Mouse (Mus musculus) MEL (cell line): ENCODE results near the gene Tmub2. TPM values are rescaled to one million over a fixed set of nuclear protein-coding genes. Genes with fewer than 3 reads are reported as not detected.
A peak's percentile ranks its signal among the peaks of the same experiment; 100 is the strongest.

Experiments used
- DNase-seq: peaks from one replicate; pipeline ENCODE4 v3.0.0; 2011; ENCODE audit warnings: low read depth, low spot score
- H3K27ac ChIP-seq: 2 replicates; pipeline ENCODE4 v1.5.1; 2012; ENCODE audit warnings: low read depth, mild to moderate bottlenecking, control low read depth, low read length, moderate library complexity; ENCODE audit not compliant: control insufficient read depth
- H3K27me3 ChIP-seq, 2 experiments: fragments of 150-350 bp in 1 of 2; sonication (generic) in 1 of 2; 2 replicates each; pipeline ENCODE4 v1.6.1; 2012; ENCODE audit warnings: low read length in 2 of 2, mild to moderate bottlenecking in 2 of 2, improper control_type of control experiment in 1 of 2, moderate library complexity in 1 of 2; ENCODE audit not compliant: insufficient read depth in 2 of 2, control insufficient read depth in 1 of 2
- H3K36me3 ChIP-seq, 2 experiments: 2 replicates each; pipeline ENCODE4 v1.6.1; 2012 to 2014; ENCODE audit warnings: low read length in 2 of 2, improper control_type of control experiment in 1 of 2, inconsistent platforms in 1 of 2, mild to moderate bottlenecking in 1 of 2; ENCODE audit not compliant: insufficient read depth in 2 of 2, control insufficient read depth in 1 of 2
- H3K4me1 ChIP-seq, 2 experiments: fragments of 150-350 bp in 1 of 2; sonication (generic) in 1 of 2; 2 replicates each; pipeline ENCODE4 v1.6.1; 2012; ENCODE audit warnings: low read length in 2 of 2, improper control_type of control experiment in 1 of 2, mild to moderate bottlenecking in 1 of 2; ENCODE audit not compliant: insufficient read depth in 2 of 2, control insufficient read depth in 1 of 2
- H3K4me3 ChIP-seq, 2 experiments: fragments of 150-350 bp in 1 of 2; sonication (generic) in 1 of 2; 2 replicates each; pipeline ENCODE4 v1.5.1; 2012; ENCODE audit warnings: low read depth in 2 of 2, low read length in 2 of 2, mild to moderate bottlenecking in 2 of 2, moderate library complexity in 2 of 2, control low read depth in 1 of 2, improper control_type of control experiment in 1 of 2; ENCODE audit not compliant: control insufficient read depth in 1 of 2, insufficient read depth in 1 of 2
- H3K79me2 ChIP-seq: 2 replicates; pipeline ENCODE4 v1.6.1; 2012; ENCODE audit warnings: mild to moderate bottlenecking, low read length, moderate library complexity; ENCODE audit not compliant: control insufficient read depth, poor library complexity, insufficient read depth
- H3K9ac ChIP-seq: 2 replicates; pipeline ENCODE4 v1.6.1; 2012; ENCODE audit warnings: low read depth, mild to moderate bottlenecking, control low read depth, low read length, moderate library complexity; ENCODE audit not compliant: control insufficient read depth, poor library complexity, severe bottlenecking
- H3K9me3 ChIP-seq: fragments of 150-350 bp; sonication (generic); replicated peaks from 2 replicates; pipeline ENCODE4 v1.6.1; 2012; ENCODE audit warnings: mild to moderate bottlenecking, low read length, improper control_type of control experiment, moderate library complexity; ENCODE audit not compliant: insufficient read depth
- BHLHE40 ChIP-seq: IDR thresholded peaks from 2 replicates; pipeline ENCODE4 v1.6.1; 2012; ENCODE audit warnings: low read depth, mild to moderate bottlenecking, inconsistent platforms, low read length, improper control_type of control experiment, borderline replicate concordance
- CHD1 ChIP-seq: IDR thresholded peaks from 2 replicates; pipeline ENCODE4 v1.6.1; 2012; ENCODE audit warnings: low read depth, mild to moderate bottlenecking, inconsistent platforms, low read length, improper control_type of control experiment
- CTCF ChIP-seq, 3 experiments: IDR thresholded peaks in 2 of 3; conservative IDR thresholded peaks in 1 of 3; 2 replicates each; pipeline ENCODE4 v1.5.1; 2011 to 2012; ENCODE audit warnings: low read length in 3 of 3, low read depth in 2 of 3, mild to moderate bottlenecking in 2 of 3, improper control_type of control experiment in 1 of 3, inconsistent platforms in 1 of 3, mixed read lengths in 1 of 3, moderate library complexity in 1 of 3; ENCODE audit not compliant: control insufficient read depth in 1 of 3, insufficient read depth in 1 of 3, poor library complexity in 1 of 3, severe bottlenecking in 1 of 3
- ELF1 ChIP-seq: IDR thresholded peaks from 2 replicates; pipeline ENCODE4 v1.6.1; 2014; ENCODE audit warnings: low read depth, mild to moderate bottlenecking, inconsistent platforms, low read length, improper control_type of control experiment, moderate library complexity
- EP300 ChIP-seq, 2 experiments: IDR thresholded peaks; 2 replicates each; pipeline ENCODE4 v1.6.1; 2011; ENCODE audit warnings: improper control_type of control experiment in 2 of 2, low read length in 2 of 2, low read depth in 1 of 2, mild to moderate bottlenecking in 1 of 2
- HCFC1 ChIP-seq: IDR thresholded peaks from 2 replicates; pipeline ENCODE4 v1.6.1; 2012; ENCODE audit warnings: low read depth, mild to moderate bottlenecking, inconsistent platforms, low read length, improper control_type of control experiment, moderate library complexity
- JUND ChIP-seq: IDR thresholded peaks from 2 replicates; pipeline ENCODE4 v1.6.1; 2011; ENCODE audit warnings: low read depth, mild to moderate bottlenecking, improper control_type of control experiment, low read length
- KAT2A ChIP-seq: conservative IDR thresholded peaks from 2 replicates; pipeline ENCODE4 v1.6.1; 2012; ENCODE audit warnings: low read depth, low read length, improper control_type of control experiment, inconsistent platforms
- MAZ ChIP-seq: IDR thresholded peaks from 2 replicates; pipeline ENCODE4 v1.6.1; 2012; ENCODE audit warnings: low read depth, mild to moderate bottlenecking, inconsistent platforms, low read length, improper control_type of control experiment
- MXI1 ChIP-seq: IDR thresholded peaks from 2 replicates; pipeline ENCODE4 v1.6.1; 2011; ENCODE audit warnings: mild to moderate bottlenecking, low read depth, low read length, improper control_type of control experiment
- MYB ChIP-seq: IDR thresholded peaks from 2 replicates; pipeline ENCODE4 v1.6.1; 2011; ENCODE audit warnings: mild to moderate bottlenecking, low read depth, low read length, improper control_type of control experiment
- NRF1 ChIP-seq: IDR thresholded peaks from 2 replicates; pipeline ENCODE4 v1.6.1; 2014; ENCODE audit warnings: low read depth, mild to moderate bottlenecking, inconsistent platforms, low read length, improper control_type of control experiment, moderate library complexity; ENCODE audit not compliant: poor library complexity, insufficient read depth, severe bottlenecking
- POLR2A ChIP-seq, 2 experiments: IDR thresholded peaks; 2 replicates each; pipeline ENCODE4 v1.6.1; 2011 to 2012; ENCODE audit warnings: low read length in 2 of 2, mild to moderate bottlenecking in 2 of 2, control low read depth in 1 of 2, improper control_type of control experiment in 1 of 2, low read depth in 1 of 2, moderate library complexity in 1 of 2; ENCODE audit not compliant: control insufficient read depth in 1 of 2, insufficient read depth in 1 of 2, poor library complexity in 1 of 2
- POLR2AphosphoS2 ChIP-seq: IDR thresholded peaks from 2 replicates; pipeline ENCODE4 v1.6.1; 2011; ENCODE audit warnings: low read length, improper control_type of control experiment
- POLR2AphosphoS5 ChIP-seq: IDR thresholded peaks from 2 replicates; pipeline ENCODE4 v1.6.1; 2012; ENCODE audit warnings: low read depth, borderline replicate concordance, mild to moderate bottlenecking, inconsistent platforms, low read length, moderate library complexity, mixed read lengths
- RAD21 ChIP-seq: IDR thresholded peaks from 2 replicates; pipeline ENCODE4 v1.6.1; 2011; ENCODE audit warnings: mild to moderate bottlenecking, low read depth, low read length, improper control_type of control experiment
- SIN3A ChIP-seq: IDR thresholded peaks from 2 replicates; pipeline ENCODE4 v1.6.1; 2012; ENCODE audit warnings: low read length, improper control_type of control experiment, inconsistent platforms
- SMC3 ChIP-seq: IDR thresholded peaks from 2 replicates; pipeline ENCODE4 v1.6.1; 2011; ENCODE audit warnings: low read depth, low read length, improper control_type of control experiment
- TAL1 ChIP-seq: IDR thresholded peaks from 2 replicates; pipeline ENCODE4 v1.6.1; 2012; ENCODE audit warnings: mild to moderate bottlenecking, inconsistent platforms, low read length, moderate library complexity, mixed read lengths
- TBP ChIP-seq: IDR thresholded peaks from 2 replicates; pipeline ENCODE4 v1.8.0; 2011; ENCODE audit warnings: low read depth, low read length, improper control_type of control experiment
- TCF12 ChIP-seq: IDR thresholded peaks from 2 replicates; pipeline ENCODE4 v1.6.1; 2014; ENCODE audit warnings: low read depth, mild to moderate bottlenecking, inconsistent platforms, low read length, improper control_type of control experiment, moderate library complexity
- UBTF ChIP-seq: IDR thresholded peaks from 2 replicates; pipeline ENCODE4 v1.6.1; 2012; ENCODE audit warnings: low read depth, mild to moderate bottlenecking, inconsistent platforms, low read length, improper control_type of control experiment, moderate library complexity, borderline replicate concordance; ENCODE audit not compliant: insufficient read depth
- USF1 ChIP-seq: IDR thresholded peaks from 2 replicates; pipeline ENCODE4 v1.6.1; 2014; ENCODE audit warnings: low read depth, mild to moderate bottlenecking, inconsistent platforms, low read length, improper control_type of control experiment, moderate library complexity
- USF2 ChIP-seq, 2 experiments: IDR thresholded peaks; 2 replicates each; pipeline ENCODE4 v1.6.1; 2011 to 2012; ENCODE audit warnings: improper control_type of control experiment in 2 of 2, low read length in 2 of 2, borderline replicate concordance in 1 of 2, inconsistent platforms in 1 of 2, low read depth in 1 of 2, mild to moderate bottlenecking in 1 of 2; ENCODE audit not compliant: insufficient read depth in 1 of 2
- ZC3H11A ChIP-seq: IDR thresholded peaks from 2 replicates; pipeline ENCODE4 v1.6.1; 2012; ENCODE audit warnings: low read depth, mild to moderate bottlenecking, inconsistent platforms, low read length, improper control_type of control experiment
- ZMIZ1 ChIP-seq: IDR thresholded peaks from 2 replicates; pipeline ENCODE4 v1.6.1; 2012; ENCODE audit warnings: low read depth, mild to moderate bottlenecking, inconsistent platforms, low read length, improper control_type of control experiment, moderate library complexity
- ZNF384 ChIP-seq: IDR thresholded peaks from 2 replicates; pipeline ENCODE4 v1.6.1; 2012; ENCODE audit warnings: low read depth, mild to moderate bottlenecking, inconsistent platforms, low read length, improper control_type of control experiment
- polyA plus RNA-seq, 2 experiments: library from polyadenylated mRNA; stranded (reverse) in 1 of 2; unstranded in 1 of 2; fragments of >175 nt in 1 of 2; fragments of >200 nt in 1 of 2; gene quantifications; 2 replicates each; pipeline versions ENCODE4 v1.2.1 to v1.2.4; 2012; ENCODE audit warnings: low replicate concordance in 2 of 2, low read depth in 1 of 2; ENCODE audit not compliant: insufficient read length in 2 of 2, insufficient read depth in 1 of 2, missing spikeins in 1 of 2
- total RNA-seq: library from RNA; depleted of rRNA; stranded (reverse); fragments of 300-350 nt; gene quantifications from 2 replicates; pipeline ENCODE4 v1.2.3, GENCODE M21; 2012

Tmub2 gene
- total and polyA plus RNA-seq, 3 experiments, result 29.3 to 40.5 TPM; not detected in 1

DNA sequence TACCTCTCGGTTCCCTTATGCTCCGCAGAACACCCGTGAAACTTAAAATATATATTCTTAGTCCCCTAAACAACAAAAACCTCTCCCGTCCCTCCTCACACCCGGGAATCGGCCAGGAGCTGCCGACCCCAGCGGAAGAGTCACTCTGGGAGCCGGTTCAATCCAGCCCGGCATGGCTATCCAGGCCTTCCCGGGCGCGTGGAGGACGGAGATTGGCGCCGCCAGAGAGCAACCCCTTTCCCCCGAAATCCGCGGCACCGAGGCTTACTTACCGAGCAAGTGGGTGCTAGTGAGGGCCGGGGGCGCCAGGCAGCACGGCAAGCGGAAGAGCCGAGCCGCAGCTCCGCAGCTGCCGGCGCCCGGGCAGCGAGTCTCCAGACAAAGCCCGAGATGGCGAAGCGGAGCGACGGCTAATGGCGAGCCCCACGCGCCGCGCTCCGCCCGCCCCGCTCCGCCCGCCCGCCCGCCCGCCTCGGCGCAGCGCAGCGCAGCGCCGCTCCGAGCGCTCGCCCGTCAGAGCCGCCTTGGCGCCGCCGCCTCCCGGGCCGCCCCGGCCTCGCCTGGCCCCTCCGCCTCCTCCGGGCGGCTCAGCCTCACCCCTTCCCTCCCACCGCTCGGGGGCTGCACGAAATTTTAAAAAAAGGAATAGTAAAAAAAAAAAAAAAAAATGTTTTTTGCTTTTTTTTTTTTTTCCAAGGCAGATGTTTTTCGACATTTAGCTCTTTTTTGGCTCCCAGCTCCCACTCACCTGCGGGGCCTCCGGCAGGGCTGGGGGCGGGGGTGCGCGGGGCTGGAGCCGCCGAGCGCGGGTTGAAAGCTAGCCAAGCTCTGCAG, 34.1 kb downstream of the Tmub2 start:
- Histone ChIP-seq H3K9me3 (no peaks in the 10 kb centered on the region), H3K4me3 (peak overlapping the region; percentile 91 to 98), H3K36me3 (peaks cover 2 to 16% of the 10 kb centered on the region in 2 experiments; a peak in 2 of 4 replicates), H3K79me2 (peaks cover 57% of the 10 kb centered on the region), H3K27me3 (peaks cover 0 to 2% of the 10 kb centered on the region in 2 experiments; a peak in 1 of 4 replicates), H3K9ac (peak overlapping the region; percentile 100), H3K4me1 (peaks cover 4 to 18% of the 10 kb centered on the region in 2 experiments), H3K27ac (peak overlapping the region; percentile 87)
- TF ChIP-seq RAD21, result no peak
- no peak for TF ChIP-seq TAL1
- TF ChIP-seq TBP, result 0 out of 2 replicates have a peak, but pooled peaks have one; percentile 5
- TF ChIP-seq ZNF384, result peak; percentile 63
- peak; percentile 84; the same call in 1 of the 2 replicates for TF ChIP-seq UBTF
- TF ChIP-seq MAZ, result peak; percentile 83; the same call in 1 of the 2 replicates
- no peak for TF ChIP-seq USF2 (IDR thresholded peaks at IDR 0.05; ENCODE audit: borderline replicate concordance in 1 of 2, insufficient read depth in 1 of 2, low read depth in 1 of 2, low read length in 2 of 2)
- TF ChIP-seq TCF12, result peak; percentile 10; the same call in 1 of the 2 replicates
- peak; percentile 64; the same call in 1 of the 2 replicates for TF ChIP-seq SIN3A
- TF ChIP-seq EP300 (IDR thresholded peaks at IDR 0.05; ENCODE audit: low read depth in 1 of 2, low read length in 2 of 2), result 0 out of 4 replicates have a peak, but pooled peaks of 1 of the 2 experiments have one; percentile 7
- TF ChIP-seq CHD1, result peak; percentile 75
- TF ChIP-seq HCFC1, result no peak
- no peak for TF ChIP-seq POLR2AphosphoS5
- no peak for TF ChIP-seq USF1
- no peak for TF ChIP-seq MXI1
- DNase-seq, result no peak

DNA sequence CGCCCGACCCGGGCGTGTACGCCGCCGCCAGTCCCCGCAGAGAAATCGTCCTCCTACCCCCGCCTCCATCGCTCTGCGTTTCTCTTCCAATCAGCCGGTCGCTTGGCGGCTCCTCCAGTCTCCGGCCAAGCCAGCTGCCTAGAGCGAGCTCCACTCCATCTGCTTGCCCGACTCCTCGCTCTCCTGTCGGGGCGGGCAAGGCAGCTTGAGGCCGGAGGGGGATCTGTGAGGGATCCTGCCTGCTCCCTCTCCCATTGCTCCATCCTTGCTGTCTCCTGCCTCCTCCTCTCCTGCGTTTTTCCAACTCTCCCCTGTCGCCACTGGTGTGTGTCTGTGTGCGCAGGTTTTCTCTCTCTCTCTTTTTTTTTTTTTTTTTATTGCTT, 34.7 kb downstream of the Tmub2 start, which contains the start of gene Ubtf:
Ubtf (minus strand) TSS at position 333 of the 383 bp plus-strand sequence.
- no peaks in the 10 kb centered on the region for H3K9me3 ChIP-seq
- H3K9ac ChIP-seq, result peak within 1 kb of the TSS; percentile 100
- peak; percentile 88 for DNase-seq
- peak within 1 kb of the TSS; percentile 91 to 98 for H3K4me3 ChIP-seq
- H3K27ac ChIP-seq, result peak within 1 kb of the TSS; percentile 87
- H3K4me1 ChIP-seq, result peaks cover 4 to 18% of the 10 kb centered on the region in 2 experiments
- peaks cover 53% of the 10 kb centered on the region for H3K79me2 ChIP-seq
- peaks cover 0 to 16% of the 10 kb centered on the region in 2 experiments; a peak in 2 of 4 replicates for H3K36me3 ChIP-seq
- peaks cover 1 to 3% of the 10 kb centered on the region in 2 experiments; a peak in 2 of 4 replicates for H3K27me3 ChIP-seq
- TF ChIP-seq MYB (no peak), TBP (no peak; the same call in 1 of the 2 replicates), SMC3 (no peak), POLR2A (IDR thresholded peaks at IDR 0.05; ENCODE audit: control insufficient read depth in 1 of 2, insufficient read depth in 1 of 2, low read depth in 1 of 2, low read length in 2 of 2, poor library complexity in 1 of 2) (no peak), UBTF (peak; percentile 96), RAD21 (no peak), NRF1 (no peak), BHLHE40 (no peak), MAZ (peak; percentile 27; the same call in 1 of the 2 replicates), ZC3H11A (no peak), ELF1 (no peak), MXI1 (no peak), JUND (no peak), TCF12 (no peak), SIN3A (peak; percentile 49), ZMIZ1 (peak; percentile 46; the same call in 1 of the 2 replicates), KAT2A (no peak; the same call in 1 of the 2 replicates), ZNF384 (peak; percentile 35; the same call in 1 of the 2 replicates), POLR2AphosphoS2 (no peak), USF1 (no peak), CTCF (IDR thresholded peaks at IDR 0.05 in 2 of 3, conservative IDR thresholded peaks at IDR 0.05 in 1 of 3; ENCODE audit: control insufficient read depth in 1 of 3, insufficient read depth in 1 of 3, low read depth in 2 of 3, low read length in 3 of 3, poor library complexity in 1 of 3, severe bottlenecking in 1 of 3) (no peak)
